Mouse (Mus musculus): ENCODE results near the gene Wdr20. TPM values are rescaled to one million over a fixed set of nuclear protein-coding genes. Genes with fewer than 3 reads are reported as not detected.

Gene Wdr20
- polyA plus RNA-seq, 2 experiments = 20.4 to 27.9 TPM

DNA sequence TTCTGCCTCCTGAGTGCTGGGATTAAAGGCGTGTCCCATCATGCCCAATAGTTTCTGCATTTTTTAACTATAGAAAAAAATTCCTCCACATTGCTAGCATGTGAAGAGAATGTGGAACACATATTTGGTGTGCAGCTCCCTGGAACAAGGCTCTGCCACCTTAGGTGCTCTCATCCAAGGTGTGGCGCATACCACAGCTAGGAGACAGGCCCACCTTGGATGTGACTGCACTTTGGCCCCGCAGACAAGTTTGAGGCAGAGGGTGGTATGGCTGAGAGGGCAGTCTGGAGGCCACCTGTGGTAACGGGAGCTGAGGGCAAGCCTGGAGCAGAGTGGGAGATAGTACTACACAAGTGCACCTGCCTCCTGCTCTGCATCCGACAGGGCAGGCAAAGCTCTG, 71.1 kb downstream of the Wdr20 start:
- Histone ChIP-seq H3K27me3 (ENCODE audit: control insufficient read depth, insufficient read depth, low read length) (no peaks in the 10 kb centered on the region), H3K36me3 (ENCODE audit: control insufficient read depth, insufficient read depth, low read length) (peaks cover 21% of the 10 kb centered on the region), H3K9ac (ENCODE audit: low read depth, low read length, severe bottlenecking) (no peak overlapping the region), H3K4me1 (ENCODE audit: control insufficient read depth, insufficient read depth, low read length) (no peaks in the 10 kb centered on the region), H3K27ac (replicated peaks; ENCODE audit: low read depth, low read length) (no peak overlapping the region), H3K4me2 (replicated peaks; ENCODE audit: low read depth, low read length, severe bottlenecking) (no peak overlapping the region), H3K4me3 (replicated peaks; ENCODE audit: low read length) (no peak overlapping the region), H3K9me3 (ENCODE audit: control insufficient read depth, low read length) (no peaks in the 10 kb centered on the region)
- no peak for ATAC-seq (ENCODE audit: low FRiP score, low read depth)
- 75% methylated on average over 5 of the region's 5 CpGs for WGBS
- DNase-seq (ENCODE audit: low spot score) = no peak
- TF ChIP-seq POLR2A (IDR thresholded peaks at IDR 0.05; ENCODE audit: borderline replicate concordance, extremely low read depth, insufficient read depth, insufficient read length) = no peak

DNA sequence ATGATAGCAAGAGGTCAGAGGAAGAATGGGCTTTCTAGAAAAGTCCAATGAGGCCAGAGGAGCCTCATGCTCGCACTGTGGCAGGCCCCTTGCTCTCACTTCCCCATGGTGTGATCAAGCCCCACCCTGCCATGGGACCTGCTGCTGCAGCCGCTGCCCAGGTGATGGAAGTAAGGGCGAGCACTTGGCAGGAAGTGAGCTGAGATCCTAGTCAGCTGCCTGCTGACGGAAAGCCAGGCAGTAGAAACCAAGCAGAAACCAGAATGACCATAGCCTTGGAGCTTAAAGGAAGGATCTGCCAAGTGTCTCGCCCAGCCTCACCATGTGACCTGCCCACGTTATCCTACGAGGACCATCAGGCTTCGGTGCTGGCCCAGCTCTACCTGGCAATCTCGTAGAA, 75.4 kb downstream of the Wdr20 start:
- Histone ChIP-seq H3K9ac (ENCODE audit: low read depth, low read length, severe bottlenecking) (no peak overlapping the region), H3K27ac (replicated peaks; ENCODE audit: low read depth, low read length) (no peak overlapping the region), H3K9me3 (ENCODE audit: control insufficient read depth, low read length) (no peaks in the 10 kb centered on the region), H3K27me3 (ENCODE audit: control insufficient read depth, insufficient read depth, low read length) (no peaks in the 10 kb centered on the region), H3K4me2 (replicated peaks; ENCODE audit: low read depth, low read length, severe bottlenecking) (no peak overlapping the region), H3K4me1 (ENCODE audit: control insufficient read depth, insufficient read depth, low read length) (no peaks in the 10 kb centered on the region), H3K4me3 (replicated peaks; ENCODE audit: low read length) (no peak overlapping the region), H3K36me3 (ENCODE audit: control insufficient read depth, insufficient read depth, low read length) (peaks cover 8% of the 10 kb centered on the region)
- ATAC-seq (ENCODE audit: low FRiP score, low read depth) (no peak), DNase-seq (ENCODE audit: low spot score) (no peak)
- 85% methylated on average over 9 of the region's 9 CpGs for WGBS
- TF ChIP-seq POLR2A (IDR thresholded peaks at IDR 0.05; ENCODE audit: borderline replicate concordance, extremely low read depth, insufficient read depth, insufficient read length) = no peak

DNA sequence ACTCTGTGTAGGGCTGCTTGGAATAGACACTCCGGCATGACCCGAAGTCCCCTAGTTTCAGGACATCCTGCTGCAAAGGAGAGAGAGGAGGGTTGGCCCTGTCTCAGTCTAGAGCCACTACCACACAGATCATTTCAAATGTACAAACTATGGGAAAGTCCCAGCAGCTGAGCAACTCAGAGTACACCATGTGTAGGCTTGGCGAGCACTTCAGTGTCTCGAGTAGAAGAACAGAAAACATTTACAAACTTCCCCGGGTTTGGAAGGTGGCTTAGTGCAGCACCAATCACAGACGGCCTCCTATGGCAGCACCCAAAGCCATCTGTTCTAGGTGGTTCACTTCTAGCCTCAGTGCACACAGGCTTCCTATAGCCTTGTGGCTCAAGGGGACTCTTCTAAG, 75.9 kb downstream of the Wdr20 start:
- Histone ChIP-seq H3K9ac (ENCODE audit: low read depth, low read length, severe bottlenecking) (no peak overlapping the region), H3K27me3 (ENCODE audit: control insufficient read depth, insufficient read depth, low read length) (no peaks in the 10 kb centered on the region), H3K4me1 (ENCODE audit: control insufficient read depth, insufficient read depth, low read length) (no peaks in the 10 kb centered on the region), H3K36me3 (ENCODE audit: control insufficient read depth, insufficient read depth, low read length) (peaks cover 5% of the 10 kb centered on the region; the same call in 1 of the 2 replicates), H3K9me3 (ENCODE audit: control insufficient read depth, low read length) (no peaks in the 10 kb centered on the region), H3K4me2 (replicated peaks; ENCODE audit: low read depth, low read length, severe bottlenecking) (no peak overlapping the region), H3K4me3 (replicated peaks; ENCODE audit: low read length) (no peak overlapping the region), H3K27ac (replicated peaks; ENCODE audit: low read depth, low read length) (no peak overlapping the region)
- 93% methylated on average over 6 of the region's 6 CpGs for WGBS
- TF ChIP-seq POLR2A (IDR thresholded peaks at IDR 0.05; ENCODE audit: borderline replicate concordance, extremely low read depth, insufficient read depth, insufficient read length) = no peak
- ATAC-seq (ENCODE audit: low FRiP score, low read depth) (no peak), DNase-seq (ENCODE audit: low spot score) (no peak)

DNA sequence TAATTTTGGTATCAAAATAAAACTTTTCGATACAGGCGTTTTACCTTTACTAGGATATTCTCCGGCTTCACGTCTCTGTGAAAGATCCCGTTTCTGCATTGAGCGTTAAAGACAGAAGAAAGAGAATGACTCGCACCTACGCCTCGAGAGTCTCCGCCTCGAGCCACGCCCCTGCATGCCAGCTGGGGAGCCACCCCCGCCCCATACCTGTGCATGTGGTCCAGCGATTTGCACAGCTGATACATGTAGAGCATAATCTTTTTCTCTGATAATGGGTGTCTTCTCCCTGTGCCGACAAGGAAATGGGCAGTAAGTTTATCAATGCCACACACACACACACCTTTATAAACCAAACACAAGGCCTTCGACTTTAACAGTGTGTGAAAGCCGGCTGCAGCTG, 77.2 kb downstream of the Wdr20 start:
- Histone ChIP-seq H3K4me3 (replicated peaks; ENCODE audit: low read length) (no peak overlapping the region), H3K27me3 (ENCODE audit: control insufficient read depth, insufficient read depth, low read length) (no peaks in the 10 kb centered on the region), H3K4me1 (ENCODE audit: control insufficient read depth, insufficient read depth, low read length) (no peaks in the 10 kb centered on the region), H3K36me3 (ENCODE audit: control insufficient read depth, insufficient read depth, low read length) (peaks cover 5% of the 10 kb centered on the region; the same call in 1 of the 2 replicates), H3K9me3 (ENCODE audit: control insufficient read depth, low read length) (no peaks in the 10 kb centered on the region), H3K27ac (replicated peaks; ENCODE audit: low read depth, low read length) (no peak overlapping the region), H3K4me2 (replicated peaks; ENCODE audit: low read depth, low read length, severe bottlenecking) (no peak overlapping the region), H3K9ac (ENCODE audit: low read depth, low read length, severe bottlenecking) (no peak overlapping the region)
- WGBS = 63% methylated on average over 17 of the region's 17 CpGs
- TF ChIP-seq POLR2A (IDR thresholded peaks at IDR 0.05; ENCODE audit: borderline replicate concordance, extremely low read depth, insufficient read depth, insufficient read length) = no peak
- DNase-seq (ENCODE audit: low spot score) (no peak), ATAC-seq (ENCODE audit: low FRiP score, low read depth) (no peak)

DNA sequence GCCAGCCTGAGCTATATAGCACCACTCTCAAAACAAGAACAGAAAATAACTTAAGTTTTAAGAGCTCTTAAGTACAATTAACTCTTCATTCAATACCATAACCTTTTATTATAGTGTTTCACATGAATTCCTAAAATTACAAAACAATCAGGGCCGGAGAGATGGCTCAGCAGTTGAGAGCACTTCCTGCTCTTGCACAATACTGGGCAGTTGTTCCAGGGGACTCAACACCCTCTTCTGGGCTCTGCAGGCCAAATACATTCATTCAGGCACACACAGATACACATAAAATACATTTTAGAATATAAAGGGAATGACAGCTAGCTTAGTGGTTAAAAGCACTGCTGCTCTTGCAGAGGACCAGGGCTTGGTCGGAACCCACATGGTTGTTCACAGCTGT, 79.1 kb downstream of the Wdr20 start:
- no peak for DNase-seq (ENCODE audit: low spot score)
- Histone ChIP-seq H3K27me3 (ENCODE audit: control insufficient read depth, insufficient read depth, low read length) (no peaks in the 10 kb centered on the region), H3K4me1 (ENCODE audit: control insufficient read depth, insufficient read depth, low read length) (no peaks in the 10 kb centered on the region), H3K27ac (replicated peaks; ENCODE audit: low read depth, low read length) (no peak overlapping the region), H3K9me3 (ENCODE audit: control insufficient read depth, low read length) (no peaks in the 10 kb centered on the region), H3K4me3 (replicated peaks; ENCODE audit: low read length) (no peak overlapping the region), H3K9ac (ENCODE audit: low read depth, low read length, severe bottlenecking) (no peak overlapping the region), H3K36me3 (ENCODE audit: control insufficient read depth, insufficient read depth, low read length) (peaks cover 5% of the 10 kb centered on the region; the same call in 1 of the 2 replicates), H3K4me2 (replicated peaks; ENCODE audit: low read depth, low read length, severe bottlenecking) (no peak overlapping the region)
- no peak for ATAC-seq (ENCODE audit: low FRiP score, low read depth)
- WGBS = 94% methylated on average over 2 of the region's 2 CpGs
- no peak for TF ChIP-seq POLR2A (IDR thresholded peaks at IDR 0.05; ENCODE audit: borderline replicate concordance, extremely low read depth, insufficient read depth, insufficient read length)

DNA sequence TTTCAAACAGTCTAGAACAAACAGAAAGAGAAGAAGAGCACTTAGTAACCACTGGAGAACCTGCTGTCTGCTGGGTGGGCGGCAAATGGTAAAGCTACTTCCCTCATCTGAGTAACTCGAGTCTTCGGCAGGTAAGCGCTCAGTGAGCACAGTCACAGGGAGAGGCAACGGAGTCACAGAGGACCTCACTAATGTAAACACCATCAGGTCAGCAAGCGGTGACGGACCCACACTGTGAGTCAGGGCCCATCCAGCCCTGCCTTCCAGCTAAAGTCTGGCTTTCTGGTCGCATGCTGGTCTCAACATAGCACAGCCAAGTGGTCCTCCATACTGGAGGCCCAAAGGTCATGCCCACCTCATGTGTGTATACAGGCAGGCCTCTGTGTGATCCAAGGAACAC, 81.6 kb downstream of the Wdr20 start:
- H3K36me3 ChIP-seq (ENCODE audit: control insufficient read depth, insufficient read depth, low read length) = no peaks in the 10 kb centered on the region
- WGBS = 79% methylated on average over 8 of the region's 8 CpGs
- H3K4me3 ChIP-seq (replicated peaks; ENCODE audit: low read length) = no peak overlapping the region
- DNase-seq (ENCODE audit: low spot score) = no peak
- TF ChIP-seq POLR2A (IDR thresholded peaks at IDR 0.05; ENCODE audit: borderline replicate concordance, extremely low read depth, insufficient read depth, insufficient read length) = no peak
- no peak overlapping the region for H3K9ac ChIP-seq (ENCODE audit: low read depth, low read length, severe bottlenecking)
- H3K9me3 ChIP-seq (ENCODE audit: control insufficient read depth, low read length) = no peaks in the 10 kb centered on the region
- no peak overlapping the region for H3K27ac ChIP-seq (replicated peaks; ENCODE audit: low read depth, low read length)
- no peaks in the 10 kb centered on the region for H3K27me3 ChIP-seq (ENCODE audit: control insufficient read depth, insufficient read depth, low read length)
- no peaks in the 10 kb centered on the region for H3K4me1 ChIP-seq (ENCODE audit: control insufficient read depth, insufficient read depth, low read length)
- no peak overlapping the region for H3K4me2 ChIP-seq (replicated peaks; ENCODE audit: low read depth, low read length, severe bottlenecking)
- no peak for ATAC-seq (ENCODE audit: low FRiP score, low read depth)

Measured in limb, embryonic 14.5 days (tissue).